Mouse (Mus musculus) CD4-positive, CD25-positive, alpha-beta regulatory T cell, adult 2 months (primary cell): Measurements from ENCODE around the gene Kdm5a.

Experiments
- DNase-seq: peaks from one replicate; pipeline ENCODE4 v3.0.0-alpha.2; 2012; ENCODE audit warnings: low read depth, low spot score

The Kdm5a gene

GRCm38 (mm10) chr6:120363688-120364522, at the start of gene Kdm5a, which contains the start of gene Ccdc77:
TSS of gene Kdm5a (plus strand) at chr6:120364124.
TSS of gene Ccdc77 (minus strand) at chr6:120364374.
- peak; percentile 94 for DNase-seq

GRCm38 (mm10) chr6:120318303-120318940, 45.5 kb upstream of the Kdm5a start:
- DNase-seq = no peak

- no peak for DNase-seq
Observed at GRCm38 (mm10) chr6:120319129-120319528, 44.8 kb upstream of the Kdm5a start.

GRCm38 (mm10) chr6:120320369-120320768, 43.6 kb upstream of the Kdm5a start:
- DNase-seq = no peak

- peak; percentile 91 for DNase-seq
Observed at GRCm38 (mm10) chr6:120324295-120324927, 39.5 kb upstream of the Kdm5a start.

GRCm38 (mm10) chr6:120332351-120332750, 31.6 kb upstream of the Kdm5a start:
- no peak for DNase-seq

GRCm38 (mm10) chr6:120343992-120344391, 19.9 kb upstream of the Kdm5a start:
- DNase-seq = no peak

GRCm38 (mm10) chr6:120349018-120349417, 14.9 kb upstream of the Kdm5a start:
- DNase-seq = no peak

- DNase-seq = no peak
Observed at GRCm38 (mm10) chr6:120356478-120356877, 7.4 kb upstream of the Kdm5a start.

GRCm38 (mm10) chr6:120356951-120357945, 6.7 kb upstream of the Kdm5a start:
- DNase-seq = peak; percentile 93

- no peak for DNase-seq
Observed at GRCm38 (mm10) chr6:120362124-120362523, 1.8 kb upstream of the Kdm5a start.

- no peak for DNase-seq
Observed at GRCm38 (mm10) chr6:120362774-120363687, 893 bp upstream of the Kdm5a start.

GRCm38 (mm10) chr6:120364523-120364905, 590 bp downstream of the Kdm5a start:
- DNase-seq = no peak

- DNase-seq = peak; percentile 38
Observed at GRCm38 (mm10) chr6:120365051-120365450, 1.1 kb downstream of the Kdm5a start.

GRCm38 (mm10) chr6:120376736-120377135, 12.8 kb downstream of the Kdm5a start:
- DNase-seq = no peak

GRCm38 (mm10) chr6:120390054-120390453, 26.1 kb downstream of the Kdm5a start:
- no peak for DNase-seq

GRCm38 (mm10) chr6:120392811-120393210, 28.9 kb downstream of the Kdm5a start:
- DNase-seq = no peak

GRCm38 (mm10) chr6:120395622-120396345, 31.9 kb downstream of the Kdm5a start:
- DNase-seq = no peak

GRCm38 (mm10) chr6:120403936-120404335, 40.0 kb downstream of the Kdm5a start:
- DNase-seq = no peak
